Mouse (Mus musculus): ENCODE measurements around the gene Ttll8. TPM values are rescaled to one million over a fixed set of nuclear protein-coding genes. Genes with fewer than 3 reads are reported as not detected.

Ttll8 gene
- polyA plus RNA-seq, 1 experiment from 2014 or later: not detected

DNA sequence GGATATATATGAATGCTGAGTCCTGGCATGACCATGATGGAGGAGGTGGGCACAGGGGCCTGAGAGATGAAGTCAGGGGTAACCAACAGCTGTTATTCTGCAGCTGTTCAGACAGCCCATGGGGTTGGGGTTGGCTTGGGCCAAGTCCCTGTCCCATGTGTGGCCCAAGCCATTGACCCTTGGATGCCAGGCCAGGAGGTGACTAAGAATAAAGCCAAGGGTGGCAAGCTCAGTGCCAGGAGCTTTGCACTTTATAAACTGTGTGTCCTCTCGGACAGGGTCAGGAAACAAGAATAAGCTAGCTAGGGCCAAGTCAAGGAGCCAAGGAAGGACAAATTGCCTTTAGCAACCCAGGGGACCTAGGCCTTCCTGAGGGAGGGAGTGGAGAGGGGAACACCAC lies 62.0 kb downstream of the Ttll8 start:
- peaks cover 11% of the 10 kb centered on the region for H3K4me1 ChIP-seq (replicated peaks)
- H3K4me2 ChIP-seq (replicated peaks): no peak overlapping the region
- 79% methylated on average over 1 of the region's 1 CpGs for WGBS
- peaks cover 19% of the 10 kb centered on the region for H3K27me3 ChIP-seq
- no peak overlapping the region for H3K4me3 ChIP-seq (replicated peaks)
- no peak for ATAC-seq
- no peak overlapping the region for H3K27ac ChIP-seq
- no peaks in the 10 kb centered on the region for H3K9me3 ChIP-seq
- no peak overlapping the region for H3K9ac ChIP-seq (replicated peaks)
- H3K36me3 ChIP-seq: no peaks in the 10 kb centered on the region

DNA sequence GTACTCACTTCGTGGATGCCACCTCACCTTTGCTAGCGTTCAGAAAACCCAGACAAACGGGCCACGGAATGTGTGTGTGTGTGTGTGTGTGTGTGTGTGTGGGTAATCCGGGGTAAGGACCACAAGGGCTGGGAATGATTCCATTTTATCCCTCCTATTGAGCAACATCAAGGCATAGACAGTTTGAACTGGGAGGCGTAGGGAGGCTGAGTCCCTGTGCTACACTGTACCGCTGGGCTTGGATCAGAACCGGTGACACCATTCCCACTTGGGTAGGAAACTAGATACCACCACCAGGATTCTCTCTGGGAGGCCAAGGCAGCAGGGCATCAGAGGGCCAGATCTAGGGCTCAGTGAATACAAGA lies 62.6 kb downstream of the Ttll8 start:
- Histone ChIP-seq H3K4me3 (replicated peaks) (peak overlapping the region; percentile 52; the same call in 1 of the 2 replicates), H3K4me2 (replicated peaks) (peak overlapping the region; percentile 81), H3K27me3 (peaks cover 19% of the 10 kb centered on the region), H3K4me1 (replicated peaks) (peaks cover 11% of the 10 kb centered on the region), H3K27ac (no peak overlapping the region), H3K9me3 (no peaks in the 10 kb centered on the region), H3K36me3 (no peaks in the 10 kb centered on the region), H3K9ac (replicated peaks) (no peak overlapping the region)
- 77% methylated on average over 8 of the region's 8 CpGs for WGBS
- ATAC-seq: no peak

- Histone ChIP-seq H3K4me3 (replicated peaks) (peak overlapping the region; percentile 52), H3K27me3 (peaks cover 19% of the 10 kb centered on the region), H3K4me1 (replicated peaks) (peaks cover 11% of the 10 kb centered on the region), H3K9me3 (no peaks in the 10 kb centered on the region), H3K9ac (replicated peaks) (peak overlapping the region; percentile 73), H3K4me2 (replicated peaks) (peak overlapping the region; percentile 81), H3K27ac (peak overlapping the region; percentile 11; the same call in 1 of the 2 replicates), H3K36me3 (no peaks in the 10 kb centered on the region)
- WGBS: 2% methylated on average over 41 of the region's 41 CpGs
- ATAC-seq: peak; percentile 95
Measured at GRCm38 (mm10) chr15:88890751-88891675, 63.2 kb downstream of the Ttll8 start.

GRCm38 (mm10) chr15:88889994-88890393 lies 64.2 kb downstream of the Ttll8 start:
- no peaks in the 10 kb centered on the region for H3K36me3 ChIP-seq
- peak overlapping the region; percentile 81 for H3K4me2 ChIP-seq (replicated peaks)
- H3K27me3 ChIP-seq: peaks cover 19% of the 10 kb centered on the region
- no peak overlapping the region for H3K27ac ChIP-seq
- no peak for ATAC-seq
- peak overlapping the region; percentile 52; the same call in 1 of the 2 replicates for H3K4me3 ChIP-seq (replicated peaks)
- H3K9me3 ChIP-seq: no peaks in the 10 kb centered on the region
- H3K9ac ChIP-seq (replicated peaks): peak overlapping the region; percentile 73; the same call in 1 of the 2 replicates
- peaks cover 11% of the 10 kb centered on the region for H3K4me1 ChIP-seq (replicated peaks)
- 69% methylated on average over 3 of the region's 3 CpGs for WGBS

DNA sequence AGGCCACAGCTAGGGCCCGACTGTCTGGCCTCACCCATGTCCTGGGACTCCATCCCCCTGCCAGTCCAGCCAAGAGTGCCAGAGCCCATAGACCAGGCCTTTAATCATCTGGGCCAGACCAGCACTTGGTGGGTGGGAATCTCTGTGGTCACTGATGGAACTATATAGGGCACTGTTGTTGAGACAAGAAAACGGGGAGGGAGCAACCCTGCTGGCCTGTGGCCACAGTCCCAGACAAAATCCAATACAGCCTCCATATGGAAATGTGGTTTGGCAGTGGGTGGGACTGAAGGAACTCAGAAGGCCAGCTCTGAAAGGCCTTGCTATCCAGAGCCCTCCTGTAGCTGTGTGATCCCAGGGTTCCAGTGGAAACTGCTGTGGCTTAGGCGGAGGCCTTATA lies 65.2 kb downstream of the Ttll8 start:
- Histone ChIP-seq H3K9ac (replicated peaks) (no peak overlapping the region), H3K9me3 (no peaks in the 10 kb centered on the region), H3K4me1 (replicated peaks) (peaks cover 11% of the 10 kb centered on the region), H3K27me3 (peaks cover 19% of the 10 kb centered on the region), H3K27ac (no peak overlapping the region), H3K36me3 (no peaks in the 10 kb centered on the region), H3K4me2 (replicated peaks) (no peak overlapping the region), H3K4me3 (replicated peaks) (no peak overlapping the region)
- 78% methylated on average over 3 of the region's 3 CpGs for WGBS
- no peak for ATAC-seq

DNA sequence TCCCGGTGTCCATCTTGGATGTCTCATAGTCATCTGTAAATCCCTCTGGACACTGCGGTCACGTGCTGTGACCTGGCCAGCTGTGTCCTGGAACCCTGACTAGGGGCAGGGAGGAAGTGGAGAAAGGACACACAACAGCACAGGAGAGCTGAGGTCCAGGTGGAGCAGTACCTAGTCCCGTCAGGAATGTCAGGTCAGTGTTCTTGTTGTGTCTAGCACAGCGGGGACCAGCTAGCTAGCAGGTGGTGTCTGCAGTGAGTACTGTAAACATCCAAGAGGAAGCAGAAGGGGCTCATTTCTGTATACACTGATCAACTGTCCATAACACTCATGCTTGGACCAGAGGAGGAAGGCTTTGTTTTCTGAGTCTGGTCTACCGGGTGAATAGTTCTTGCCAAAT lies 68.8 kb downstream of the Ttll8 start:
- WGBS: 89% methylated on average over 6 of the region's 6 CpGs
- Histone ChIP-seq H3K4me2 (replicated peaks) (no peak overlapping the region), H3K27ac (no peak overlapping the region), H3K9ac (replicated peaks) (no peak overlapping the region), H3K4me1 (replicated peaks) (peaks cover 3% of the 10 kb centered on the region), H3K27me3 (peaks cover 12% of the 10 kb centered on the region), H3K4me3 (replicated peaks) (no peak overlapping the region), H3K36me3 (no peaks in the 10 kb centered on the region), H3K9me3 (no peaks in the 10 kb centered on the region)
- ATAC-seq: no peak

DNA sequence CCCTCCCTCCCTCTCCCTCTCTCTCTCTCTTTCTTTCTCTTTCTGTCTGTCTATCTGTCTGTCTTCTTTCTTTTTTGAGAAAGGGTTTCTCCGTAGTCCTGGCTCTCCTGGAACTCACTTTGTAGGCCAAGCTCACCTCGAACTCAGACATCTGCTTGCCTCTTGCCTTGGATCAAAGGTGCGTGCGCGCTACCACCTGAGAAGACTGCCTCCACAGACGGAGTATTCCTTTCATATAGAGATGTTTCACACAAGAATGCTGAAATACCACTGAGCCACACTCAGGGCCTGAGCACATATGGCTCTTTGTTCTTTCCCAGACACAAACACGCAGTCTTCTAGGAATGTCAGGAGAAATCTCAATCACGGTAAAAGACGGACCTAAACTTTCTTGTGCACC lies 70.9 kb downstream of the Ttll8 start:
- H3K4me1 ChIP-seq (replicated peaks): no peaks in the 10 kb centered on the region
- H3K9ac ChIP-seq (replicated peaks): no peak overlapping the region
- no peaks in the 10 kb centered on the region for H3K27me3 ChIP-seq
- ATAC-seq: no peak
- 83% methylated on average over 9 of the region's 9 CpGs for WGBS
- no peak overlapping the region for H3K4me3 ChIP-seq (replicated peaks)
- H3K9me3 ChIP-seq: no peaks in the 10 kb centered on the region
- H3K27ac ChIP-seq: no peak overlapping the region
- no peak overlapping the region for H3K4me2 ChIP-seq (replicated peaks)
- H3K36me3 ChIP-seq: no peaks in the 10 kb centered on the region

GRCm38 (mm10) chr15:88882851-88883250 lies 71.4 kb downstream of the Ttll8 start:
- Histone ChIP-seq H3K36me3 (no peaks in the 10 kb centered on the region), H3K4me3 (replicated peaks) (no peak overlapping the region)
- no peak for ATAC-seq

GRCm38 (mm10) chr15:88881253-88882044 lies 72.8 kb downstream of the Ttll8 start:
- 66% methylated on average over 22 of the region's 22 CpGs for whole genome bisulfite sequencing
- H3K36me3 ChIP-seq: no peaks in the 10 kb centered on the region
- no peak overlapping the region for H3K4me2 ChIP-seq (replicated peaks)
- H3K9me3 ChIP-seq: no peaks in the 10 kb centered on the region
- no peak for ATAC-seq
- H3K27me3 ChIP-seq: no peaks in the 10 kb centered on the region
- H3K9ac ChIP-seq (replicated peaks): no peak overlapping the region
- peaks cover 2% of the 10 kb centered on the region; the same call in 1 of the 2 replicates for H3K4me1 ChIP-seq (replicated peaks)
- no peak overlapping the region for H3K27ac ChIP-seq
- no peak overlapping the region for H3K4me3 ChIP-seq (replicated peaks)

More at GRCm38 (mm10) chr15:88882851-88883250, 71.4 kb downstream of the Ttll8 start:
- Histone ChIP-seq H3K9ac (replicated peaks) (no peak overlapping the region), H3K4me2 (replicated peaks) (no peak overlapping the region), H3K27me3 (no peaks in the 10 kb centered on the region), H3K9me3 (no peaks in the 10 kb centered on the region), H3K4me1 (replicated peaks) (no peaks in the 10 kb centered on the region), H3K27ac (no peak overlapping the region)
- 72% methylated on average over 4 of the region's 4 CpGs for WGBS

DNA sequence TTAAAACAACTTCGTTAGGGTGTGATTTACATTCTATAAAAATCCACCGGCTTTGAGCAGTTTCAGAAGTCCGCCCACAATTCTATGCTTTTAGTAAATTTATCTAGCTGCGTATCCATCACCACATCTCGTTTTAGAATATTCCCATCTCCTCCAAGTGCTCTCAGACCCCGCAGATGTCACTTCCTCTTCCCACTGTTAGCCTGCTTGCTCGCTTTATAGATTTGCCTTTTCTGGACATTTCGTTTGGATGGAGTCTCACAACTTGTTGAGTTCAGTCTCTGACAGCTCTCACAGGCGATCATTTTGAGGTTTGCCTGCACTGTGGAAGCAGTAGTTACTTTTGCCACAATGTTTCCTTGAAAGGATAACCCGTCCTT lies 77.2 kb downstream of the Ttll8 start:
- Histone ChIP-seq H3K27me3 (peaks cover 8% of the 10 kb centered on the region; the same call in 1 of the 2 replicates), H3K27ac (no peak overlapping the region), H3K9ac (replicated peaks) (no peak overlapping the region), H3K4me1 (replicated peaks) (peaks cover 8% of the 10 kb centered on the region; the same call in 1 of the 2 replicates), H3K4me2 (replicated peaks) (no peak overlapping the region), H3K9me3 (no peaks in the 10 kb centered on the region), H3K4me3 (replicated peaks) (no peak overlapping the region), H3K36me3 (no peaks in the 10 kb centered on the region)
- no peak for ATAC-seq
- WGBS: 83% methylated on average over 10 of the region's 10 CpGs

GRCm38 (mm10) chr15:88876155-88877020 lies 77.8 kb downstream of the Ttll8 start:
- 0 out of 2 replicates have a peak, but pooled peaks have one; percentile 37 for ATAC-seq
- no peak overlapping the region for H3K9ac ChIP-seq (replicated peaks)
- H3K27ac ChIP-seq: no peak overlapping the region
- peaks cover 8% of the 10 kb centered on the region; the same call in 1 of the 2 replicates for H3K4me1 ChIP-seq (replicated peaks)
- no peaks in the 10 kb centered on the region for H3K36me3 ChIP-seq
- peak overlapping the region; percentile 24 for H3K4me2 ChIP-seq (replicated peaks)
- H3K27me3 ChIP-seq: peaks cover 8% of the 10 kb centered on the region; the same call in 1 of the 2 replicates
- no peak overlapping the region for H3K4me3 ChIP-seq (replicated peaks)
- WGBS: 9% methylated on average over 28 of the region's 28 CpGs
- H3K9me3 ChIP-seq: no peaks in the 10 kb centered on the region
